In the genomic region with DNA sequence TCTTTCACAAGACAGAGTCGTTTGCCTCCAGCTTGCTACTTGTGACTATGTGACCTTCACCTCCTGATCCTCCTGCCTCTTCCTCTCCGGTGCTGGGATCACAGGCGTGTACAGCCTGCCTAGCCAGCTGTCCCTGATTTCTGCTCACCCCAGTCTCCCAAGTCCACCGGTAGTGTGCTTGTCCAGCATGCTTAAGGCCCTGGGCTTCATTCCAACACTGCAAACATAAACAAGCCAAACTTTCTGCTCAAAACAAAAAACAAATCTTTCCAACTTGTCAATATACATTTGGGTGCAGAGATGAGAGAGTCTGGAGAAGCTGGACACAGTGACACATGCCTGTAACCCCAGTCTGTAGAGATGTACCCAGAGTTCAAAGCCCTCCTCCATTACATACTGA, we compare ENCODE assay signal across 10 mouse cellular contexts. TPM values are rescaled to one million over a fixed set of nuclear protein-coding genes. Genes with fewer than 3 reads are reported as not detected.
DNase-seq lines count a peak whose midpoint lies in the region; ATAC-seq and TF ChIP-seq lines count a peak whose summit lies in the region.
"Had no signal": no experiment of that assay in that cellular context is flagged by ENCODE, and none has a peak within 500 bp of the region (broad histone marks: within the 10 kb centered on the region; RNA-seq: fewer than 3 reads in every experiment).

No protein-coding gene starts in this region.

- peak overlapping the region; percentile 20 for H3K9ac ChIP-seq in liver, adult 2 months (ENCODE audit: low read depth, low read length)
- no peak overlapping the region for H3K9ac ChIP-seq in embryonic facial prominence, embryonic 14.5 days (ENCODE audit: low read depth, low read length)
- H3K9ac ChIP-seq in liver, postnatal 0 days (replicated peaks): 0 out of 2 replicates have a peak overlapping the region, but pooled peaks have one; percentile 38
- H3K9ac ChIP-seq: hindbrain, embryonic 14.5 days had no signal

- ATAC-seq in erythroblast, adult 5-6 weeks (replicated peaks; ENCODE audit: low FRiP score, poor library complexity, severe bottlenecking): no peak
- ATAC-seq in embryonic facial prominence, embryonic 14.5 days (ENCODE audit: low read depth): no peak
- no peak for ATAC-seq in liver, postnatal 0 days
- ATAC-seq in megakaryocyte progenitor cell, adult 5-6 weeks (replicated peaks; ENCODE audit: poor library complexity): no peak

- peak overlapping the region; percentile 39 for H3K4me3 ChIP-seq in erythroblast, embryonic 14.5 days (replicated peaks)
- no peak overlapping the region for H3K4me3 ChIP-seq in liver, adult 2 months (ENCODE audit: insufficient read depth, low read depth, low read length)
- H3K4me3 ChIP-seq in embryonic facial prominence, embryonic 14.5 days (ENCODE audit: low read depth, low read length): no peak overlapping the region
- peak overlapping the region; percentile 82; the same call in 1 of the 2 replicates for H3K4me3 ChIP-seq in liver, postnatal 0 days (ENCODE audit: low read depth, low read length)

- no peak for TF ChIP-seq EP300 in liver, postnatal 0 days (IDR thresholded peaks at IDR 0.05; ENCODE audit: low read depth)

- peak overlapping the region; percentile 96; the same call in 1 of the 2 replicates for H3K4me2 ChIP-seq in embryonic facial prominence, embryonic 14.5 days (ENCODE audit: low read depth, low read length)
- H3K4me2 ChIP-seq in liver, postnatal 0 days (ENCODE audit: low read depth, low read length): peak overlapping the region; percentile 85

- peaks cover 12% of the 10 kb centered on the region; the same call in 1 of the 2 replicates for H3K79me2 ChIP-seq in liver, adult 2 months (ENCODE audit: control insufficient read depth, insufficient read depth, low read length)

- WGBS in liver, adult 2 months: 0% methylated on average over 4 of the region's 4 CpGs
- 24% methylated on average over 4 of the region's 4 CpGs for WGBS in embryonic facial prominence, embryonic 14.5 days
- 5% methylated on average over 4 of the region's 4 CpGs for WGBS in liver, postnatal 0 days (ENCODE audit: insufficient replicate concordance)

- no peak for TF ChIP-seq CTCF in liver, adult 2 months (IDR thresholded peaks at IDR 0.05; ENCODE audit: low read depth, low read length)
- no peak for TF ChIP-seq CTCF in liver, postnatal 0 days (IDR thresholded peaks at IDR 0.05; ENCODE audit: low read depth)

- peak; percentile 88 for DNase-seq in liver, adult 2 months (ENCODE audit: extremely low read depth, low read depth, low spot score)
- DNase-seq in liver: no peak
- DNase-seq in embryonic facial prominence, embryonic 14.5 days (ENCODE audit: low spot score): peak; percentile 14
- DNase-seq in liver, postnatal 0 days: no peak
- DNase-seq in urinary bladder, postnatal 25 days (ENCODE audit: low spot score): no peak
- DNase-seq: adrenal gland, postnatal 25 days had no signal

- H3K27ac ChIP-seq in liver, adult 2 months (replicated peaks; ENCODE audit: insufficient read depth, low read depth, low read length): peak overlapping the region; percentile 97
- H3K27ac ChIP-seq in embryonic facial prominence, embryonic 14.5 days (replicated peaks; ENCODE audit: low read depth, low read length): no peak overlapping the region
- H3K27ac ChIP-seq in liver, postnatal 0 days (ENCODE audit: low read depth): peak overlapping the region; percentile 82
- H3K27ac ChIP-seq: hindbrain, embryonic 14.5 days had no signal

- peaks cover 54% of the 10 kb centered on the region for H3K27me3 ChIP-seq in erythroblast, embryonic 14.5 days (ENCODE audit: control insufficient read depth)
- H3K27me3 ChIP-seq in liver, adult 2 months (ENCODE audit: control insufficient read depth, insufficient read depth, low read length): no peaks in the 10 kb centered on the region
- no peaks in the 10 kb centered on the region for H3K27me3 ChIP-seq in embryonic facial prominence, embryonic 14.5 days (replicated peaks; ENCODE audit: control insufficient read depth, insufficient read depth, low read length)
- H3K27me3 ChIP-seq in liver, postnatal 0 days (ENCODE audit: insufficient read depth, low read length): 0 out of 2 replicates have a peak, but pooled peaks cover 7% of the 10 kb centered on the region

- peaks cover 3% of the 10 kb centered on the region; the same call in 1 of the 2 replicates for H3K9me3 ChIP-seq in erythroblast, embryonic 14.5 days (ENCODE audit: control insufficient read depth, low read length)
- H3K9me3 ChIP-seq in embryonic facial prominence, embryonic 14.5 days (ENCODE audit: control insufficient read depth, low read length): no peaks in the 10 kb centered on the region
- no peaks in the 10 kb centered on the region for H3K9me3 ChIP-seq in liver, postnatal 0 days (ENCODE audit: low read length)

- TF ChIP-seq POLR2A in liver, adult 2 months (IDR thresholded peaks at IDR 0.05; ENCODE audit: extremely low read depth, insufficient read depth, low read length): no peak

- H3K36me3 ChIP-seq in erythroblast, embryonic 14.5 days (ENCODE audit: control insufficient read depth): no peaks in the 10 kb centered on the region; the same call in 1 of the 2 replicates
- peaks cover 2% of the 10 kb centered on the region; the same call in 1 of the 2 replicates for H3K36me3 ChIP-seq in liver, adult 2 months (ENCODE audit: control insufficient read depth, insufficient read depth, low read length)
- peaks cover 7% of the 10 kb centered on the region; the same call in 1 of the 2 replicates for H3K36me3 ChIP-seq in embryonic facial prominence, embryonic 14.5 days (ENCODE audit: control insufficient read depth, insufficient read depth, low read length)
- H3K36me3 ChIP-seq in liver, postnatal 0 days (replicated peaks; ENCODE audit: insufficient read depth, low read length): peaks cover 8% of the 10 kb centered on the region

- H3K4me1 ChIP-seq in erythroblast, embryonic 14.5 days (ENCODE audit: control insufficient read depth): peaks cover 24% of the 10 kb centered on the region
- H3K4me1 ChIP-seq in liver, adult 2 months (ENCODE audit: control insufficient read depth, insufficient read depth, low read length): peaks cover 49% of the 10 kb centered on the region
- H3K4me1 ChIP-seq in embryonic facial prominence, embryonic 14.5 days (ENCODE audit: control insufficient read depth, insufficient read depth, low read length): peaks cover 19% of the 10 kb centered on the region
- peaks cover 64% of the 10 kb centered on the region for H3K4me1 ChIP-seq in liver, postnatal 0 days (ENCODE audit: insufficient read depth)

RNA-seq across cellular contexts. Expression of gene Sh3bp5, which starts 3.5 kb away (rescaled TPM):
- polyA plus RNA-seq in erythroblast, embryonic 14.5 days (2012): 0.04 and 0.12 TPM in 2 replicates
- total RNA-seq in erythroblast, adult 5-6 weeks (2015; ENCODE audit: low replicate concordance): 8.5 and 15.3 TPM in 2 replicates
- total RNA-seq in erythroblast, adult 5-6 weeks (2017; ENCODE audit: low replicate concordance): 8.1 and 11.1 TPM in 2 replicates
- total RNA-seq in liver, adult 2 months (2014; rRNA removed): 37.1 and 37.7 TPM in 2 replicates
- 22.6 and 26.1 TPM in 2 replicates for polyA plus RNA-seq in liver, adult 2 months (2012; rRNA removed)
- polyA plus RNA-seq in embryonic facial prominence, embryonic 14.5 days (2014; fragmentation: Nextera tagmentation; extraction: Ambion mirVana): 19.7 and 24.1 TPM in 2 replicates
- 29.7 and 31.8 TPM in 2 replicates for polyA plus RNA-seq in liver, postnatal 0 days (2015; fragmentation: Nextera tagmentation; extraction: Ambion mirVana)
- total RNA-seq in megakaryocyte progenitor cell, adult 5-6 weeks (2015): 4.5 and 6.2 TPM in 2 replicates
- 3.6 and 5.2 TPM in 2 replicates for total RNA-seq in megakaryocyte progenitor cell, adult 5-6 weeks (2017)

Comparison
In these comparisons a context has a peak if more than half of its experiments do, and no peak if none do; other contexts are left out.
1. H3K4me3 ChIP-seq: peak in erythroblast, embryonic 14.5 days (single experiment) and liver, postnatal 0 days (single experiment); none in liver, adult 2 months (single experiment) and embryonic facial prominence, embryonic 14.5 days (single experiment).
2. DNase-seq: peak in liver, adult 2 months (single experiment) and embryonic facial prominence, embryonic 14.5 days (single experiment); none in liver (single experiment), liver, postnatal 0 days (single experiment) and urinary bladder, postnatal 25 days (single experiment).
3. RNA of gene Sh3bp5, which starts 3.5 kb away (polyA plus RNA-seq): 29.7 to 31.8 TPM in liver, postnatal 0 days, 22.6 to 26.1 TPM in liver, adult 2 months and 19.7 to 24.1 TPM in embryonic facial prominence, embryonic 14.5 days; 0.04 to 0.12 TPM in erythroblast, embryonic 14.5 days; every median in the first group is over 10 times any median in the second.